Mouse (Mus musculus) inflammation-experienced regulatory T-cells, adult 6 months (primary cell): Measurements from ENCODE around the gene Gm49387. TPM values are rescaled to one million over a fixed set of nuclear protein-coding genes. Genes with fewer than 3 reads are reported as not detected.

Source experiments
- ATAC-seq: one replicate; pipeline ENCODE4 v1.8.0; 2017
- polyA plus RNA-seq, 3 experiments: library from polyadenylated mRNA; unstranded; fragments of 100-300 nt; shearing (Covaris generic); gene quantifications; one replicate each; pipeline ENCODE4 v1.2.1; 2017

Gene Gm49387
- polyA plus RNA-seq = 1 to 10 TPM in 1 of 3 experiments, not detected in 2; 1.5 TPM

GRCm38 (mm10) chr14:31640346-31640889 lies at the start of gene Gm49387:
Gm49387 (minus strand) TSS chr14:31640878.
- peak; percentile 3 for ATAC-seq

- ATAC-seq = no peak
Observed at GRCm38 (mm10) chr14:31686231-31686630, 45.6 kb upstream of the Gm49387 start.

GRCm38 (mm10) chr14:31685680-31686079 lies 45.0 kb upstream of the Gm49387 start:
- peak; percentile 67 for ATAC-seq

GRCm38 (mm10) chr14:31684343-31685040 lies 43.8 kb upstream of the Gm49387 start:
- ATAC-seq = peak; percentile 77

- no peak for ATAC-seq
Observed at GRCm38 (mm10) chr14:31683610-31684009, 42.9 kb upstream of the Gm49387 start.

- no peak for ATAC-seq
Observed at GRCm38 (mm10) chr14:31681931-31682555, 41.4 kb upstream of the Gm49387 start.

- no peak for ATAC-seq
Observed at GRCm38 (mm10) chr14:31681291-31681690, 40.6 kb upstream of the Gm49387 start.

- no peak for ATAC-seq
Observed at GRCm38 (mm10) chr14:31680656-31681055, 40.0 kb upstream of the Gm49387 start.

GRCm38 (mm10) chr14:31671635-31672320 lies 31.1 kb upstream of the Gm49387 start:
- ATAC-seq = no peak

GRCm38 (mm10) chr14:31669642-31670490 lies 29.2 kb upstream of the Gm49387 start:
- peak; percentile 90 for ATAC-seq

GRCm38 (mm10) chr14:31669161-31669611 lies 28.5 kb upstream of the Gm49387 start:
- no peak for ATAC-seq

GRCm38 (mm10) chr14:31668326-31668725 lies 27.6 kb upstream of the Gm49387 start:
- no peak for ATAC-seq

GRCm38 (mm10) chr14:31667741-31668140 lies 27.1 kb upstream of the Gm49387 start:
- ATAC-seq = no peak

- no peak for ATAC-seq
Observed at GRCm38 (mm10) chr14:31666931-31667705, 26.4 kb upstream of the Gm49387 start.

- no peak for ATAC-seq
Observed at GRCm38 (mm10) chr14:31665566-31665940, 24.9 kb upstream of the Gm49387 start.

GRCm38 (mm10) chr14:31664903-31665565 lies 24.4 kb upstream of the Gm49387 start:
- peak; percentile 65 for ATAC-seq

- no peak for ATAC-seq
Observed at GRCm38 (mm10) chr14:31664100-31664902, 23.6 kb upstream of the Gm49387 start.

GRCm38 (mm10) chr14:31663376-31664099 lies 22.9 kb upstream of the Gm49387 start:
- no peak for ATAC-seq

- peak; percentile 12 for ATAC-seq
Observed at GRCm38 (mm10) chr14:31662555-31663211, 22.0 kb upstream of the Gm49387 start.
